Mouse (Mus musculus): ENCODE results near the gene Polg2.

GRCm38 (mm10) chr11:106762139-106762799 lies 17.1 kb downstream of the Polg2 start:
- TF ChIP-seq CTCF (IDR thresholded peaks at IDR 0.05; ENCODE audit: borderline replicate concordance, insufficient read depth, low read length) (no peak), POLR2A (IDR thresholded peaks at IDR 0.05; ENCODE audit: low read depth, low read length) (no peak)

All from embryonic fibroblast, embryonic 13.5 days (primary cell).